ENCODE assay signal across 16 mouse cellular contexts in the genomic region with DNA sequence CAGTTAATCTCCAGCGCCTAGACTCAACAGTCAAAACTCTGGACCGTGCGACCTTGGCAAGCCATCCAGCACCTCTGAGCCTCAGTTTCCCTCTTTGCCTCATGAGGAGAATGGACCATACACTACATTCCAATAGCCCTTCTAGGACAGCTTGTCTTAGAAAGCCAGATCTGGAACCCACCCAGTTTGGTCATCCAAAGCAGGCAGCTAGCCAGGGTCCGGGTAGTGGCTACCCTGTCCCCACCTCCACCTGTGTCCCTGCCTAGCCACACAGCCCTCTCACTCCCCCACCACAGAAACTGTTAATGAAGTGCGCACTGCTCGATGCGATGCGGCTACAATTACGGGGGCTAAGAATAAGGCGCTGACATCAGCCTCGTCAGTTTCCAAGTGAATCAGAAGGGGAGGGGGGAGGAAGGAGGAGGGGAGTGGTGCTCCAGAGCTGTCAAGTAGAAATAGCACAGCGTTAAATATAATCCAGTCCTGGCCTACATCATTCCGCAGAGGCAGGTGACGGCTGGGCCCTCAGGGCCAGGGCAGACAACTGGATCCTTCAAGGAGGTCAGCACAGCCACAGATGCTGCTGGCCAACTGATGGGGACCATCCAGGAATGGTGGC. TPM values are rescaled to one million over a fixed set of nuclear protein-coding genes. Genes with fewer than 3 reads are reported as not detected.
A peak's percentile ranks its signal among the peaks of the same experiment; 100 is the strongest.
DNase-seq lines count a peak whose midpoint lies in the region; ATAC-seq and TF ChIP-seq lines count a peak whose summit lies in the region.
"Had no signal": no experiment of that assay in that cellular context is flagged by ENCODE, and none has a peak within 500 bp of the region (broad histone marks: within the 10 kb centered on the region; RNA-seq: fewer than 3 reads in every experiment).

No protein-coding gene starts in this region.

- intact Hi-C loops in left cerebral cortex, postnatal 4 days (cut with DNase I) = no loop called here

- H3K27ac ChIP-seq in heart, embryonic 12.5 days (ENCODE audit: poor library complexity, severe bottlenecking) = no peak overlapping the region

- no peak overlapping the region for H3K9ac ChIP-seq in heart, embryonic 12.5 days

- H3K4me3 ChIP-seq in heart, embryonic 12.5 days = no peak overlapping the region
- H3K4me3 ChIP-seq in lung, adult 2 months (replicated peaks; ENCODE audit: extremely low read depth, low read depth, low read length) = no peak overlapping the region
- H3K4me3 ChIP-seq: myocyte had no signal

- H3K4me1 ChIP-seq in heart, embryonic 12.5 days (replicated peaks) = peaks cover 27% of the 10 kb centered on the region
- no peaks in the 10 kb centered on the region for H3K4me1 ChIP-seq in lung, adult 2 months (ENCODE audit: control insufficient read depth, insufficient read depth, low read length)

- peak; percentile 61 for DNase-seq in cerebellum, adult 9-10 months
- DNase-seq in left cerebral cortex, adult 18-20 months (ENCODE audit: low spot score in 2 of 2) = peak; percentile 43 to 61
- DNase-seq in left cerebral cortex, postnatal 4 days = no peak
- peak; percentile 73 for DNase-seq in skeletal muscle tissue, adult 2 months (ENCODE audit: low read depth, low spot score)
- no peak for DNase-seq in adrenal gland, postnatal 4 days (ENCODE audit: low spot score in 2 of 2)
- no peak for DNase-seq in lung, adult 2 months
- DNase-seq: adrenal gland, adult 8-10 months; kidney, adult 8-10 months; lung, postnatal 10 days had no signal

- no peak for TF ChIP-seq POLR2A in lung, adult 2 months (IDR thresholded peaks at IDR 0.05; ENCODE audit: borderline replicate concordance, extremely low read depth, low read depth, low read length)

- peak overlapping the region; percentile 38 for H3K4me2 ChIP-seq in heart, embryonic 12.5 days

- no peaks in the 10 kb centered on the region for H3K9me3 ChIP-seq in heart, embryonic 12.5 days (replicated peaks)

- peaks cover 66% of the 10 kb centered on the region for H3K27me3 ChIP-seq in heart, embryonic 12.5 days (replicated peaks)

- no peak for ATAC-seq in cerebellum, adult (ENCODE audit: insufficient number of reproducible peaks, low FRiP score, low TSS enrichment)
- peak; percentile 71 for ATAC-seq in heart, embryonic 12.5 days (ENCODE audit: insufficient number of reproducible peaks, low FRiP score)

- 36% methylated on average over 14 of the region's 14 CpGs for WGBS in heart, embryonic 12.5 days
- WGBS in lung, adult 2 months = 66% methylated on average over 14 of the region's 14 CpGs

- TF ChIP-seq CTCF in lung, adult 2 months (IDR thresholded peaks at IDR 0.05; ENCODE audit: insufficient read depth, low read length) = no peak

- no peaks in the 10 kb centered on the region for H3K36me3 ChIP-seq in heart, embryonic 12.5 days

RNA-seq across cellular contexts. Expression of a gene that starts 6.5 kb away (rescaled TPM):
- total RNA-seq in left cerebral cortex, adult 18-20 months (2021) = 10 to 100 TPM; 85.6 TPM
- 10 to 100 TPM; 69.5 to 72.9 TPM for total RNA-seq in left cerebral cortex, postnatal 4 days (2021)
- polyA plus RNA-seq in heart, embryonic 12.5 days (2016; fragmentation: Nextera tagmentation; extraction: Ambion mirVana) = 0.65 and 0.77 TPM in 2 replicates
- 100 to 1,000 TPM; 101 to 103 TPM for total RNA-seq in adrenal gland, postnatal 4 days (2021)
- 0.11 and 0.19 TPM in 2 replicates for polyA plus RNA-seq in lung, adult 2 months (2012; rRNA removed)
- total RNA-seq: MEL had no signal
- polyA plus RNA-seq: myocyte had no signal

RNA-seq across cellular contexts. Expression of a gene that starts 58.5 kb away (rescaled TPM):
- under 1 TPM; 0.30 to 0.63 TPM for total RNA-seq in left cerebral cortex, adult 18-20 months (2021)
- total RNA-seq in left cerebral cortex, postnatal 4 days (2021) = not detected
- polyA plus RNA-seq in heart, embryonic 12.5 days (2016; fragmentation: Nextera tagmentation; extraction: Ambion mirVana) = not detected in 2 replicates
- not detected for total RNA-seq in adrenal gland, postnatal 4 days (2021)
- not detected in 2 replicates for polyA plus RNA-seq in lung, adult 2 months (2012; rRNA removed)
- total RNA-seq: adrenal gland, adult 8-10 months; MEL had no signal
- polyA plus RNA-seq: gonadal fat pad, adult 2 months; limb, embryonic 11.5 days; myocyte; spleen, adult 2 months had no signal

Comparison
In these comparisons a context has a peak if more than half of its experiments do, and no peak if none do; other contexts are left out.
1. DNase-seq: peak in cerebellum, adult 9-10 months (single experiment), left cerebral cortex, adult 18-20 months (2 of 2) and skeletal muscle tissue, adult 2 months (single experiment); none in left cerebral cortex, postnatal 4 days (single experiment), adrenal gland, postnatal 4 days (0 of 2) and lung, adult 2 months (single experiment).